Mouse (Mus musculus) small intestine, adult 2 months (tissue): ENCODE measurements around the gene Nav2. TPM values are rescaled to one million over a fixed set of nuclear protein-coding genes. Genes with fewer than 3 reads are reported as not detected.

Experiments
- H3K27ac ChIP-seq: fragments of 200-500 bp; 2 replicates; pipeline ENCODE4 v1.5.1; 2012; ENCODE audit warnings: low read depth, low read length, control low read depth, inconsistent platforms; ENCODE audit not compliant: insufficient read depth
- H3K27me3 ChIP-seq: fragments of 200-500 bp; 2 replicates; pipeline ENCODE4 v1.6.1; 2012; ENCODE audit warnings: mild to moderate bottlenecking, moderate library complexity, low read length, inconsistent platforms; ENCODE audit not compliant: control insufficient read depth, insufficient read depth
- H3K36me3 ChIP-seq: fragments of 200-500 bp; 2 replicates; pipeline ENCODE4 v1.6.1; 2012; ENCODE audit warnings: mild to moderate bottlenecking, low read length, control low read depth, inconsistent platforms; ENCODE audit not compliant: control insufficient read depth, insufficient read depth
- H3K4me1 ChIP-seq: fragments of 200-500 bp; 2 replicates; pipeline ENCODE4 v1.6.1; 2012; ENCODE audit warnings: low read length, inconsistent platforms, mixed read lengths; ENCODE audit not compliant: control insufficient read depth, insufficient read depth, insufficient read length
- H3K4me3 ChIP-seq: fragments of 200-500 bp; 2 replicates; pipeline ENCODE4 v1.5.1; 2012; ENCODE audit warnings: low read depth, mild to moderate bottlenecking, control low read depth, inconsistent platforms, low read length, moderate library complexity
- CTCF ChIP-seq: fragments of 200-500 bp; IDR thresholded peaks from 2 replicates; pipeline ENCODE4 v1.5.1; 2012; ENCODE audit warnings: low read depth, mild to moderate bottlenecking, control low read depth, inconsistent platforms, low read length, moderate library complexity, mixed read lengths; ENCODE audit not compliant: insufficient replicate concordance, insufficient read length; ENCODE audit errors: extremely low read depth
- POLR2A ChIP-seq: fragments of 200-500 bp; IDR thresholded peaks from 2 replicates; pipeline ENCODE4 v1.6.1; 2012; ENCODE audit warnings: low read depth, mild to moderate bottlenecking, control low read depth, inconsistent platforms, low read length, moderate library complexity
- WGBS: fragments of 180-500 bp; shearing (Covaris S2); methylation state at CpG from one replicate; pipeline ENCODE4 v1.1.7; 2018; 5-methylcytosine and 5-hydroxymethylcytosine counted together
- polyA plus RNA-seq: library from polyadenylated mRNA; depleted of rRNA; stranded (reverse); fragments of >200 nt; gene quantifications from 2 replicates; pipeline ENCODE4 v1.2.3, GENCODE M21; 2012

The Nav2 gene
- polyA plus RNA-seq, 1 experiment = 8.5 TPM

DNA sequence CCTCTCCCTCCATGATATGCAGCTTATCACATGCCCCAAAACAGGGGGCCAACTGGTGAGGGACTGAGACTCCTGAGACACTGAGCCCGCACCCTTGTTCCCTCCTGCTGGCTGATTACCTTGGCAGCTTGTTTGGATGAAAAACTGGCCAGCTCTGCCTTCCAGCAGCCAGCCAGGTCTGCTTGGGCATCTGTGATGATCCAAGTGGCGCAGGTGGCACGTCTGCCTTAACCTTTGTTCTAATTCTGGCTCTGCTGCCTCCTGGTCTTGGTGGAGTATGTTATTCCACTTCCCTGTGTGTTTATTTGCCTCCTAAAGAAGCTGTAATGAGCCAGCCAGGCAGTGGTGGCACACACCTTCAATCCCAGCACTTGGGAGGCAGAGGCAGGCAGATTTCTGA is 296.3 kb downstream of the Nav2 start:
- H3K27ac ChIP-seq = no peak overlapping the region
- H3K4me3 ChIP-seq = no peak overlapping the region
- no peaks in the 10 kb centered on the region for H3K36me3 ChIP-seq
- TF ChIP-seq POLR2A (no peak), CTCF (no peak)
- H3K27me3 ChIP-seq = no peaks in the 10 kb centered on the region
- 29% methylated on average over 3 of the region's 3 CpGs for WGBS
- 0 out of 2 replicates have a peak, but pooled peaks cover 2% of the 10 kb centered on the region for H3K4me1 ChIP-seq

DNA sequence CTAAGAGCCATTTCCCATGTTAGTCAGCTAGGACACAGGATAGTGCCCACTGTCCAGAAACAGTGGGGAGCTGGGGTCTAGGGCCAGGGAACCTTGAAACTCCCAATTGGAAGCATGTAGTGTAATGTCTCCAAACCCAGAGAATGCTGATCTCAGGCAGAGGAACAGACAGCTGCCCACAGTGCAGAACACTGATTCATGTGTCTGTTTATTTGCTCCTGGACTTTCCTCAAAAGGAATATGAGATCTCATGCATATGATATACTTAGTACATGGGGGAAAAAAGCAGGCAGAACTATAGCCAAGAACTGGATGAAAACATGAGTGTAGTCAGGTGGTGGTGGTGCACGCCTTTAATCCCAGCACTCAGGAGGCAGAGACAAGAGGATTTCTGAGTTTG is 297.0 kb downstream of the Nav2 start:
- Histone ChIP-seq H3K4me1 (0 out of 2 replicates have a peak, but pooled peaks cover 2% of the 10 kb centered on the region), H3K4me3 (no peak overlapping the region), H3K27me3 (no peaks in the 10 kb centered on the region), H3K36me3 (no peaks in the 10 kb centered on the region), H3K27ac (no peak overlapping the region)
- WGBS = 89% methylated on average over 1 of the region's 1 CpGs
- TF ChIP-seq POLR2A (no peak), CTCF (no peak)

DNA sequence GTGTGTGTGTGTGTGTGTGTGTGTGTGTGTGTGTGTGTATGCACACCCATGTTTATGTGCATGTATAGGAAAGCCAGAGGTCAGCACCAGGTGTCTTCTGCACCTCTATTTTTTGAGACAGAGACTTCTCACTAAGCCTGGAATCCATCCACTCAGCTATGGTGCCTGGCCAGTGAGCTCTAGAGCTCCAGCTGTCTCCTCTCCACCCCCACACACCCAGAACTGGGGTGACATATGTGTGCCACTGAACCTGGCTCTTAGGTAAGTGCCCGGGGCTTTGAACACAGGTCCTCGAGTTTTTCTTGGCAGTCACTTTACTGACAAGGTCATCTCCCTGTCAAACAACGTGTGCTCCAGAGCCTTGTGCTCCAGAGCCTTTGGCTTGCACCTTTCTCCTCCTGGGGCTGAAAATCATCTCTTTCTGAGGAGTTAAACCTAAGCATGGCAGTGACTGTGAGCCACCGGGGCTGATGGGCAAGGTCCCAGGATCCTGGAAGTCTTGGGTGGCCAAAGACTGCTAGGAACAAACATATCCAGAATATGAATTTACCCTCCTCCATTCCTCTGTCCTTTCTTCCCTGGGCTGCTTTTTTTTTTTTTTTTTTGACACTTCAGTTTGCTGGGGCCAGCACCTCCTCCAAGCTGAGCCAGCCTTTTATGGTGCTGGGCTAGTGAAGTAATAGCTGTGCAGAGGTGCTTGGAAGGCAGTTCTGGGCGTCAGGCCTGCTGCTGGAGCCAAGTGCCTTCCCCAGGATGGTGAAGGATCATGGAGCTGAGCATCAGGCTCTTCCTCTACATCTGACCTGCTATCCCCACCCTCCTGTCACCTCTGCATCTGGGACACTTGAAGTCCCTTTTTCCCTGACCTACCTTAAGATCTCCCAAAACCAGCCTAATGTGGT is 298.5 kb downstream of the Nav2 start:
- Histone ChIP-seq H3K36me3 (no peaks in the 10 kb centered on the region), H3K4me3 (no peak overlapping the region), H3K27ac (no peak overlapping the region), H3K4me1 (0 out of 2 replicates have a peak, but pooled peaks cover 2% of the 10 kb centered on the region), H3K27me3 (no peaks in the 10 kb centered on the region)
- TF ChIP-seq CTCF (no peak), POLR2A (no peak)
- 66% methylated on average over 5 of the region's 5 CpGs for WGBS

DNA sequence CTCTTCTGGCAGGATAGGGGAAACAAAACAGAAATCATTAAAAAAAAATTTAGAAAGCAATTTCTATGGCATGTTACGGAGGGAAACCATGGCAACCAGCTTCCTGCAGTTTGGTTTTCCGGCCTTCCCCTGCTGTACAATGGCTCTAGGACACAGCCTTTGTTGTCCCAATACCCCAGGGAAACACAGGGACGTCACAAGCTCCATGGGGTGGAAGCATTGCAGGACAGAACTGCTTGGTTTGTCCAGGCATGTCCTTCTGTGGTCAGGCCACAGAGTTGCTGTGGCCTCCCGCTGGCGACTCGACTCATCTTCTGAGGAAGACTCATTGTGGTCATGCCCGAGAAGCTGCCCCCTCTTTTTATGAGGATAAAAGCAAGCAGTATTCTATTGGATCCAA is 301.0 kb downstream of the Nav2 start:
- 0 out of 2 replicates have a peak overlapping the region, but pooled peaks have one; percentile 0 for H3K27ac ChIP-seq
- 86% methylated on average over 7 of the region's 7 CpGs for WGBS
- TF ChIP-seq POLR2A = no peak
- TF ChIP-seq CTCF = no peak
- no peak overlapping the region for H3K4me3 ChIP-seq
- no peaks in the 10 kb centered on the region for H3K4me1 ChIP-seq
- H3K27me3 ChIP-seq = no peaks in the 10 kb centered on the region
- H3K36me3 ChIP-seq = no peaks in the 10 kb centered on the region

DNA sequence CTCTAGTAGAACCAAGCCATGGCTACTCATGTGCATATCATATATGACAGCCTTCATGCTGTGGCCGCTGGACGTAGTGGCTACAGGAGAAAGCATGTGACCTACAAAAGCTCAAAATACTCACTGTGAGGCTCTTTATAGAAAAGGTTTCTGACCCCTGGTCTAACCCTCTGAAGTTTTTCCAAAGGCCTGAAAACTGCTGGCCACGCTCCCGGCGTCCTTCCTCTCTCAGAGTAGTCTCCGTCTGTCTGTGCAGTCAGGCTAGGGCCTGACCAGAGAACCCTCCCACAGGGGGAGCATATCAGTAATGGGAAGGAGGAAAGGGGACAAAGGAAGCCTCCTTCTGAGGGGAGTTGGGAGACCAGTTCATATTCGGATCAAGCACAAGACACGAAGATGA is 302.2 kb downstream of the Nav2 start:
- Histone ChIP-seq H3K27me3 (no peaks in the 10 kb centered on the region), H3K27ac (no peak overlapping the region), H3K4me1 (no peaks in the 10 kb centered on the region), H3K36me3 (no peaks in the 10 kb centered on the region), H3K4me3 (no peak overlapping the region)
- 88% methylated on average over 8 of the region's 8 CpGs for WGBS
- TF ChIP-seq CTCF (no peak), POLR2A (no peak)

DNA sequence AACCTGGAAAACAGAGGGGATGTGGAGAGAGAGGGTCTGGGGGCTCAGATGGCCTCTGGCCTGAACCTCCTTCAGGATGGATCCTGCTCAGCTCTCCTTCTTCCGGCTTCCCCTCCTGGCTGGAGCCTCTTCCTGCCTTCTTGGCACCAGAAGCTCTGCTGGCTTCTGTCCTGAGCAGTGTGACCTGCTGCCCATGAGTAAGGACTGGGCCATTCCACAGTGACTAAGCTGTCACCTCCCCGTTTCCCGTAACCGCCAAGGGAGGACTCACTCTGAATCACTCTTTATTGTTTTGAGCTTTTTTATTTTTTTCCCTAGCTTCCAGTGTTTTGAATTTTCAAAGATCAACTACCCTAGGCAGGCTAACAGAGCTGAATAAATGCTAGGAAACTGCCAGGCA is 304.5 kb downstream of the Nav2 start:
- no peaks in the 10 kb centered on the region for H3K27me3 ChIP-seq
- 75% methylated on average over 4 of the region's 4 CpGs for WGBS
- no peaks in the 10 kb centered on the region for H3K4me1 ChIP-seq
- H3K27ac ChIP-seq = no peak overlapping the region
- no peaks in the 10 kb centered on the region for H3K36me3 ChIP-seq
- no peak overlapping the region for H3K4me3 ChIP-seq
- TF ChIP-seq POLR2A (no peak), CTCF (no peak)

DNA sequence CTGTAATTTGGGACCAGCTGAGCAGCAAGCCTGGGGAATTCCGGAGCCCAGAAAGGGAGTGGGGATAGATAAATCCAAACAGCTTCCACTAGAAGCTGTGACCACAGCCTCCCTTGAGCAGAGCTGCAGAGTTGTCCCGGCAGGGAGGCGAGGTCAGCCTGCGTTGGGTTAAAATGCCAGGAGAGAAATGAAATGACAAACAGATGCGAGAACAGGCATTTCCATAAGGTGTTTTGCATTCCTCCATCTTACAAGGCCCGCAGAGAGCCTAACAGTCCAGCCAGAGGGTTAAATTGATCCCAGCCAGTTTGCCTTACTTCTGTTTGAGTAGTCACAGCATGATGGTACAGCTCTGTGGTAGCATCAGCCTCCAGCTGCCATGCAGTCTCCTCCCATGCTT is 309.3 kb downstream of the Nav2 start:
- TF ChIP-seq CTCF (no peak), POLR2A (no peak)
- no peak overlapping the region for H3K27ac ChIP-seq
- H3K27me3 ChIP-seq = no peaks in the 10 kb centered on the region
- H3K36me3 ChIP-seq = no peaks in the 10 kb centered on the region
- no peak overlapping the region for H3K4me3 ChIP-seq
- no peaks in the 10 kb centered on the region for H3K4me1 ChIP-seq
- WGBS = 84% methylated on average over 6 of the region's 6 CpGs
